Mouse (Mus musculus): ENCODE results near the gene Card9.

DNA sequence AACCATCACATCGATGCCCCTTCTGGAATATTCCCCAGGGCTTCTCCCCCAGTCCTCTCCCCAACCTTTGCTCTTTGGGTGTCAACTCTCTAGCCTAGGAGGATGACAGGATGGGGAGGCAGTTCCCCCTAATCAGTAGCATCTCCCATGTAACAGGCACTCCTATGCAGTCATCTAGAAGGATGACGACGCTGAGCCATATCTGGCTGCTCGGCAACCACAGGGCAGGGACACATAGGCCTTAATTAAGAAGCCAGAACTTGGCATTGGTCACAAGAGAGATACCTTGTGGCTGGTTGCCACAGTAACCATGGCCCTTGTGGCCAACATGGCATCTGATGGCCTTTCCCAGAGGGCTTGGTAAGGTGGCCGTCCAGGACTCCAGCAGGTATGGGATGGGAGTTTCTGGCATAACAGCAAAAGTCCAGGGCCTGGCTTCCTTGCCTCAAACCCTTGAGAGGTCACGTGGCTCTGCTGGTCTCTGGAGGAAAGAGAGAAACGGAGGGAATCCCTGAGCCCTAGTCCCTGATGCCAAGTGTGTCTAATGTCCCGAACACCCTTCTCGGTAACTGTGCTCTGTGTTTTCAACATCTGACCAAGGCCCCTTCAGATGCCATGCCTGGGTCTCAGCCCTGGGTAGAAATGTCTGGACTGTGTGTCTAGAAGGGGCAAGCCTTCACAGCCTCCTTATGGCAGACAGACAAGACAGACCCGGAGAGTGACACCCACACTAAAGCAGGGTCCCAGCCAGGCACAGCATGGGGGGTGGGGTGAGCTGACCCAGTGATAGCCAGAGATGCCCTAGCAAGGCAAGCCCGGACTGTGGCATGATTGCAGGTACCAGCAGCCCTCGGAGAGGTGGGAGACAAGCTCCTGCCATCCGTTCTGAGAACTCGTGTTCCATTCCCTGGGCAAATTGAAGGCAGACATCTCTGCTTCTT is 40.2 kb downstream of the Card9 start:
- TF ChIP-seq CTCF (IDR thresholded peaks at IDR 0.05; ENCODE audit: insufficient read depth, low read length) (no peak), POLR2A (IDR thresholded peaks at IDR 0.05; ENCODE audit: borderline replicate concordance, extremely low read depth, low read depth, low read length) (no peak)

All from lung, adult 2 months (tissue).